Mouse (Mus musculus): ENCODE results near the gene Pak1ip1. TPM values are rescaled to one million over a fixed set of nuclear protein-coding genes. Genes with fewer than 3 reads are reported as not detected.
"Not testable (repeated sequence)": the region's sequence is repeated elsewhere in the genome, so short reads cannot be mapped to it uniquely, and the experiment has no call there.

The Pak1ip1 gene
- polyA plus RNA-seq, 1 experiment: 6.2 TPM

DNA sequence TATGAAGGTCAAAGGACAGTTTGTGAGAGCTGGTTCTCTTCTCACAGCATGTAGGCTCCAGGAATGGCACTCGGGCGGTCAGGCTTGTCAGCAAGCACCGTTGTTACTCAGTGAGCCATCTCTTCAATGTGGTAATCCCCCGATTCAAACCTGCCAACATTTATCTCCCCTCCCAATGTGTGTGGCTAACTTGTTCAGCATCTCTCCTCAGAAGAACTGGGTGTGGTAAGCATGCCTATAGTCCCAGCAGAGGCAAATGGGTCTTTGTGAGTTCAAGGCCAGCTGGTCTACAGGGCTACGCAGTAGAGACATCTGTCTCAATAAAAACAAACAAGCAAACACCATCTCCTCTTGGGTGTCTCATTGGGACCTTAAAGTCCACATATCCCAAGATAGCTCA is 27.8 kb upstream of the Pak1ip1 start:
- TF ChIP-seq TAL1 (IDR thresholded peaks at IDR 0.05; ENCODE audit: low read length) (no peak), GATA1 (IDR thresholded peaks at IDR 0.05; ENCODE audit: low read length) (no peak)
- H3K4me3 ChIP-seq (replicated peaks): no peak overlapping the region
- peaks cover 3% of the 10 kb centered on the region for H3K4me1 ChIP-seq (ENCODE audit: control insufficient read depth)
- H3K36me3 ChIP-seq (ENCODE audit: control insufficient read depth): no peaks in the 10 kb centered on the region
- H3K27me3 ChIP-seq (ENCODE audit: control insufficient read depth): no peaks in the 10 kb centered on the region
- H3K9me3 ChIP-seq (ENCODE audit: control insufficient read depth, low read length): no peaks in the 10 kb centered on the region

DNA sequence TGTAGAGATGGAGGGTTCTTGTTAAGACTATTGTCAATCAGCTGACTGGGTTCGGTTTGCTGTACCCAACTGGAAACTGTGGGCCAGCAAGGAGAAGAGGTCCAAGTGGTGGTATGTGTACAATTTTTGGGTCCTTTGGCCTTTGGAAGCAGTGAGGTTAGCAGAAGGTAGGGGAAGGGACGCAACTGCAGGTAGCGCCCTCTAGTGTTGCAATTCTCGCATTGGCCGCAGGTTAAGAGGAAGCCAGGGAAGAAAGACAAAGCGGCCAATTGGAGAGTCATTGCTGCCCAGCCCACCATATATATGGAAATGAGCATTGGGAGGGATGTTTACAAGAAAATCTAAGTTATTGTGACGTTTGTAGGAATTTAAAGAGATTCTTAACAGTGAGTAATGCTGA is 23.2 kb upstream of the Pak1ip1 start:
- Histone ChIP-seq H3K4me3 (replicated peaks) (no peak overlapping the region), H3K9me3 (ENCODE audit: control insufficient read depth, low read length) (no peaks in the 10 kb centered on the region; the same call in 1 of the 2 replicates), H3K4me1 (ENCODE audit: control insufficient read depth) (peaks cover 11% of the 10 kb centered on the region), H3K27me3 (ENCODE audit: control insufficient read depth) (no peaks in the 10 kb centered on the region), H3K36me3 (ENCODE audit: control insufficient read depth) (no peaks in the 10 kb centered on the region; the same call in 1 of the 2 replicates)
- TF ChIP-seq TAL1 (IDR thresholded peaks at IDR 0.05; ENCODE audit: low read length) (no peak), GATA1 (IDR thresholded peaks at IDR 0.05; ENCODE audit: low read length) (no peak)

DNA sequence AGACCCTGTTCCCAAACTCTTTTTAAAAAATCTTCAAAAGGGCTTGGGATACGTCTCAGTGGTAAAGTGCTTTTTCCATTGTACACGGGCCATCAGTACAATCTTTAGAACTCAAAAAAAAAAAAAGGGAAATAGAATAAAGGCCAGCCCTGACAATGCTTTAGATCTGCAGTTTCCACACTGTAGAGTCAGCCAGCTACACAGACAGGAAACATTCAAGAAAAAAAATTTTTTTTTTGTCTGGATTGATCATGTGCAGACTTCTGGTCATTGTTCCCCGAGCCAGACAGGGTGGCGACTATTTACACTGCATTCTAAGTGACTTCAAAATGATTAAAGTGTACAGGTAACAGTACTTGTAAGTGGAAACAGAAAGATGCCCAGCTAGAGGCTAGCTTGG is 22.2 kb upstream of the Pak1ip1 start:
- Histone ChIP-seq H3K4me3 (replicated peaks) (no peak overlapping the region), H3K4me1 (ENCODE audit: control insufficient read depth) (peaks cover 22% of the 10 kb centered on the region), H3K9me3 (ENCODE audit: control insufficient read depth, low read length) (no peaks in the 10 kb centered on the region; the same call in 1 of the 2 replicates), H3K27me3 (ENCODE audit: control insufficient read depth) (no peaks in the 10 kb centered on the region), H3K36me3 (ENCODE audit: control insufficient read depth) (no peaks in the 10 kb centered on the region; the same call in 1 of the 2 replicates)
- TF ChIP-seq GATA1 (IDR thresholded peaks at IDR 0.05; ENCODE audit: low read length) (no peak), TAL1 (IDR thresholded peaks at IDR 0.05; ENCODE audit: low read length) (no peak)

DNA sequence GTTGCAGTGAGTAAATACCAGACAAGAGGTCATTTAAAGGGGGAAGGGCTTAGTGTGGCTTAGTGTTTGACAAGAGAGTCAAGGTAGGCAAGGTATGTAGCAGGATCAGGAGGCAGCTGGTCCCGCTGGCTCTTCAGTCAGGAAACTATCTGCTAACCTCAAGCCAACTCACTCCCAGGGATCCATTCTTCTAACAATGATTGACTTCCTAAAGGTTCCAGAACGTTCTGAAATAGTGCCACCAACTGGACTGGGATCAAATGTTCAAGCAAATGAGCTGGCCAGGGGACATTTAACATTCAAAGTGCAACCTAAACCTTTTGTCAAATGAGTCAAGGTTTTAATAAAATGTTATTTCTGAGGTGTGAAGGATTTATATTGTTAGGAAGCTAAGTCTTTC is 21.5 kb upstream of the Pak1ip1 start:
- H3K36me3 ChIP-seq (ENCODE audit: control insufficient read depth): no peaks in the 10 kb centered on the region; the same call in 1 of the 2 replicates
- no peaks in the 10 kb centered on the region; the same call in 1 of the 2 replicates for H3K9me3 ChIP-seq (ENCODE audit: control insufficient read depth, low read length)
- peaks cover 28% of the 10 kb centered on the region for H3K4me1 ChIP-seq (ENCODE audit: control insufficient read depth)
- H3K4me3 ChIP-seq (replicated peaks): no peak overlapping the region
- H3K27me3 ChIP-seq (ENCODE audit: control insufficient read depth): no peaks in the 10 kb centered on the region
- TF ChIP-seq TAL1 (IDR thresholded peaks at IDR 0.05; ENCODE audit: low read length): no peak
- TF ChIP-seq GATA1 (IDR thresholded peaks at IDR 0.05; ENCODE audit: low read length): no peak

DNA sequence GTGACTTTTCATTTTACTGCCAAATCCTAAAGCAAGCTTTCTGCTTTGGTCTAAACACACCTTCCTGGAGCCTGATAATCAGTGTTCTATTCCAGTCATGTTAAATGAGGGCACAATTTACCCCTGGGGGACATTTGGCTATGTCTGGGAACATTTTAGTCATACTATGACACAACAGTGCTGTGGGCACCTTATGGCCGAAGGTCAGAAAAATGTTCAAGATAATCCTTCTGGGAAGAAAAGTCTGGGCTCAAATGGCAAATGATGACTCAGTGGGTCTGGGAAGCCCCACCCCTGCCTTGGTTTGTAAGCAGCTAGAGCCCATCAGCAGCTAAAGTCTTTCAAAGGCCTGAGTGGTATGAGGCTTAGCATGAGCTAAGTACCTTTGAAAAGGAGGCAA is 18.1 kb upstream of the Pak1ip1 start:
- Histone ChIP-seq H3K4me1 (ENCODE audit: control insufficient read depth) (peaks cover 58% of the 10 kb centered on the region), H3K36me3 (ENCODE audit: control insufficient read depth) (no peaks in the 10 kb centered on the region; the same call in 1 of the 2 replicates), H3K4me3 (replicated peaks) (no peak overlapping the region), H3K27me3 (ENCODE audit: control insufficient read depth) (no peaks in the 10 kb centered on the region), H3K9me3 (ENCODE audit: control insufficient read depth, low read length) (no peaks in the 10 kb centered on the region; the same call in 1 of the 2 replicates)
- no peak for TF ChIP-seq TAL1 (IDR thresholded peaks at IDR 0.05; ENCODE audit: low read length)
- no peak for TF ChIP-seq GATA1 (IDR thresholded peaks at IDR 0.05; ENCODE audit: low read length)

DNA sequence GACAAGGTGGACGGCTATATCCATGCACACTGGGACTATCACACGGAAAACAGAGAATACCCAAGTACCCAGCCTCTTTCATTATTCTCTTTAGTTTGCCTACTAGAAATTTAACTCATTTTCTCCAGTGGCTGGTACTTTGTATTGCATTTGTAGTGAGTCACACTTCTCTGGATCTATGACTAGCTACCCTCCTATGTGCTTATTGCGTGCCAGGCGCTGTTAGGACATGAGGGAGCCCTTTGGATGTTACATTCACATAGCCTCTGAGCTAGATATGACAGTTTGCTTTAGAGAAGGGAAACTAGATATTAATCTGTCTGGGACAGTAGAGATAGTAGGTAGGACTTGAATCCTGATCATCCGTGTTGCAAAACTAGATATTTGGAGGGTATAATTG is 14.7 kb upstream of the Pak1ip1 start:
- no peak overlapping the region for H3K4me3 ChIP-seq (replicated peaks)
- peaks cover 81% of the 10 kb centered on the region for H3K4me1 ChIP-seq (ENCODE audit: control insufficient read depth)

DNA sequence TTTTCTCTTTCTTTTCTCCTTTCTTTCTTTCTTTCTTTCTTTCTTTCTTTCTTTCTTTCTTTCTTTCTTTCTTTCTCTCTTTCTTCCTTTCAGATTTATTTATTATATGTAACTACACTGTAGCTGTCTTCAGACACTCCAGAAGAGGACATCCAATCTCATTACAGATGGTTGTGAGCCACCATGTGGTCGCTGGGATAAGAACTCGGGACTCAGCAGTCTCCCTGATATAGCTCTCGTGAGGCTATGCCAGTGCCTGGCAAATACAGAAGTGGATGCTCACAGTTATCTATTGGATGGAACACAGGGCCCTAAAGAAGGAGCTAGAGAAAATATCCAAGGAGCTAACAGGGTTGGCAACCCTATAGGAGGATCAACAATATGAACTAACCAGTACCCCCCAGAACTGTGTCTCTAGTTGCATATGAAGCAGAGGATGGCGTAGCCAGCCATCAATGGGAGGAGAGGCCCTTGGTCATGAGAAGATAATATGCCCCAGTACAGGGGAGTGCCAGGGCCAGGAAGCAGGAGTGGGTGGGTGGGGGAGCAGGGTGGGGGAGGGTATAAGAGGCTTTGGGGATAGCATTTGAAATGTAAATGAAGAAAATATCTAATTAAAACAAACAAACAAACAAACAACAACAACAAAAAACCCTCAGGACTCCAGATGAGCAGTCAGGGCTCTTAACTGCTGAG is 13.1 kb upstream of the Pak1ip1 start:
- H3K27me3 ChIP-seq (ENCODE audit: control insufficient read depth); H3K4me3 ChIP-seq (replicated peaks); H3K9me3 ChIP-seq (ENCODE audit: control insufficient read depth, low read length); H3K36me3 ChIP-seq (ENCODE audit: control insufficient read depth): not testable (repeated sequence)
- TF ChIP-seq GATA1 (IDR thresholded peaks at IDR 0.05; ENCODE audit: low read length): peak; percentile 22; the same call in 1 of the 2 replicates
- peak; percentile 64; the same call in 2 of the 3 replicates for TF ChIP-seq TAL1 (IDR thresholded peaks at IDR 0.05; ENCODE audit: low read length)
- H3K4me1 ChIP-seq (ENCODE audit: control insufficient read depth): peaks cover 77% of the 10 kb centered on the region

More for the DNA sequence above, 14.7 kb upstream of the Pak1ip1 start:
- H3K9me3 ChIP-seq (ENCODE audit: control insufficient read depth, low read length): no peaks in the 10 kb centered on the region; the same call in 1 of the 2 replicates
- no peaks in the 10 kb centered on the region for H3K27me3 ChIP-seq (ENCODE audit: control insufficient read depth)
- no peaks in the 10 kb centered on the region; the same call in 1 of the 2 replicates for H3K36me3 ChIP-seq (ENCODE audit: control insufficient read depth)
- TF ChIP-seq GATA1 (IDR thresholded peaks at IDR 0.05; ENCODE audit: low read length) (no peak), TAL1 (IDR thresholded peaks at IDR 0.05; ENCODE audit: low read length) (no peak)

DNA sequence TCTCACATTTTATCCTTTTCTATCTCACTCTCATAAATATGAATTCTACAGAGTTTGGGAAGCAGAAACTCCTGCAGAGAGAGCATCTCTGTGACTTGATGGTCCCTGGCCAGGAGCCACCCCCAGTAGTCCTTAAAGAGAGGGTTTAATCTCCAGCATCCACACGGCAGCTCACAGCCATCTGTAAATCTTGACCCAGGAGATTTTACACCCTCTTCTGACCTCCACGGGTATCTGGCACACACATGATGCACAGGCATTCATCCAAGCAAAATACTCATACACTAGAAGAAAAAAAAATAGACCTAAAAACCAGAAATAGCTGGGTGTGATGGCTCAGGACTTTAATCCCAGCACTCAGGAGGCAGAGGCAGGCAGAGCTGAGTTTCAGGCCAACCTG is 12.4 kb upstream of the Pak1ip1 start:
- no peaks in the 10 kb centered on the region; the same call in 1 of the 2 replicates for H3K36me3 ChIP-seq (ENCODE audit: control insufficient read depth)
- peak; percentile 37; the same call in 1 of the 2 replicates for TF ChIP-seq GATA1 (IDR thresholded peaks at IDR 0.05; ENCODE audit: low read length)
- TF ChIP-seq TAL1 (IDR thresholded peaks at IDR 0.05; ENCODE audit: low read length): peak; percentile 59; the same call in 2 of the 3 replicates

DNA sequence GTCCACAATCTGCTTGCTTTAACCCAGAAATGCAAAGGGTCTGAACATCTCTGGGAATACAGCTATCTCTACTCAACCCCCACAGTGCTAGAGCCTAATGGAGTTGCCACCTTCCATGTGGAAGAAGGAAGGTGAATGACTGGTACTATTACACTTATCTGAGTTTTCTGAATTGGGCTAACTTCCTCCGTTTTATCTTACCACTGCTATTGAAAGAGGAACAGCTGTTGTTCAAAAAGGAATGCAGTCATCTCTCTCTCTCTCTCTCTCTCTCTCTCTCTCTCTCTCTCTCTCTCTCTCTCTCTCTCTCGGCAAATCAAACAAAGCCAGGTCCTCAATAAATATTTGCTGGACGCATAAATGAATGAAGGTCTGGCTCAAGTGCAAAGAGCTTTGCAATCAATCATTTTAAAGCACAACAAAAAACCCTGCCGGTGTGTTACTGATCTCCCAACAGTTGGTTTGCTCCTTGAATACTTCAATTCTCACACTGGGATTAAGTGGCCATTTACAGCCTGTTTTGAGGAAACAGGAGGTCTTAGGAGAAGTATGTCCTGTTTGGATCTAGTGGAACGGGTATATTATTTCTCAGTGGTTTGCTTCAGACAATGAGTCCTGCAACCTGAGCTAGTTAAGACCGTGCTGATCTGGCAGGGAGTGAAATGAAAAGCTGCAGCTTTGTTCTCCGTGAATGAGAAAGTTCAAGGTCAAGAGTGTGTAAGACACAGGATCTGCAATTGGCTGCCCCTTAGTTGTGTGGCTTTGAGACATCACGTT is 6.1 kb upstream of the Pak1ip1 start:
- Histone ChIP-seq H3K4me1 (ENCODE audit: control insufficient read depth) (peaks cover 27% of the 10 kb centered on the region), H3K4me3 (replicated peaks) (no peak overlapping the region), H3K27me3 (ENCODE audit: control insufficient read depth) (no peaks in the 10 kb centered on the region), H3K9me3 (ENCODE audit: control insufficient read depth, low read length) (no peaks in the 10 kb centered on the region), H3K36me3 (ENCODE audit: control insufficient read depth) (no peaks in the 10 kb centered on the region)
- TF ChIP-seq GATA1 (IDR thresholded peaks at IDR 0.05; ENCODE audit: low read length) (no peak), TAL1 (IDR thresholded peaks at IDR 0.05; ENCODE audit: low read length) (no peak)

More for the DNA sequence above, 12.4 kb upstream of the Pak1ip1 start:
- Histone ChIP-seq H3K9me3 (ENCODE audit: control insufficient read depth, low read length) (no peaks in the 10 kb centered on the region), H3K27me3 (ENCODE audit: control insufficient read depth) (no peaks in the 10 kb centered on the region), H3K4me1 (ENCODE audit: control insufficient read depth) (peaks cover 71% of the 10 kb centered on the region), H3K4me3 (replicated peaks) (no peak overlapping the region)

DNA sequence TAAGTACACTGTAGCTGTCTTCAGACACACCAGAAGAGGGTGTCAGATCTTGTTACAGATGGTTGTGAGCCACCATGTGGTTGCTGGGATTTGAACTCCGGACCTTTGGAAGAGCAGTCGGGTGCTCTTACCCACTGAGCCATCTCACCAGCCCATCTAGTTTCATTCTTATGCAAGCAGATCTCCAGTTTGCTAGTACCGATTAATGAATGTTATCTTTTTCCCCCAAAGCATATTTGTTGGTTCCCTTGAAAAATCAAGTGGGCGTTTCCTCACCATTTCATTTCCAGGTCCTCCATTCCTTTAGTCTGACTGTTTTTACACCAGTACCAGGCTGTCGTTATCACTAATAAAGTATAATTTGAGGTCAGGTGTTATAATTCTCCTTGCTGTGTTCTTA is 2.3 kb upstream of the Pak1ip1 start:
- H3K4me1 ChIP-seq (ENCODE audit: control insufficient read depth): peaks cover 43% of the 10 kb centered on the region
- not testable (repeated sequence) for H3K27me3 ChIP-seq (ENCODE audit: control insufficient read depth); H3K9me3 ChIP-seq (ENCODE audit: control insufficient read depth, low read length); H3K4me3 ChIP-seq (replicated peaks)
- H3K36me3 ChIP-seq (ENCODE audit: control insufficient read depth): peaks cover 14% of the 10 kb centered on the region

Data from erythroblast, embryonic 14.5 days (primary cell).